Mouse (Mus musculus) bone marrow, adult 2 months (tissue): Measurements from ENCODE around the gene Stard3.

Experiments used
- CTCF ChIP-seq: fragments of 200-500 bp; IDR thresholded peaks from 2 replicates; pipeline ENCODE4 v1.5.1; 2011; ENCODE audit warnings: low read length, control low read depth; ENCODE audit not compliant: control insufficient read depth, insufficient read depth
- POLR2A ChIP-seq: fragments of 200-500 bp; IDR thresholded peaks from 2 replicates; pipeline ENCODE4 v1.6.1; 2011; ENCODE audit warnings: low read depth, mild to moderate bottlenecking, control low read depth, low read length, borderline replicate concordance; ENCODE audit not compliant: control insufficient read depth

DNA sequence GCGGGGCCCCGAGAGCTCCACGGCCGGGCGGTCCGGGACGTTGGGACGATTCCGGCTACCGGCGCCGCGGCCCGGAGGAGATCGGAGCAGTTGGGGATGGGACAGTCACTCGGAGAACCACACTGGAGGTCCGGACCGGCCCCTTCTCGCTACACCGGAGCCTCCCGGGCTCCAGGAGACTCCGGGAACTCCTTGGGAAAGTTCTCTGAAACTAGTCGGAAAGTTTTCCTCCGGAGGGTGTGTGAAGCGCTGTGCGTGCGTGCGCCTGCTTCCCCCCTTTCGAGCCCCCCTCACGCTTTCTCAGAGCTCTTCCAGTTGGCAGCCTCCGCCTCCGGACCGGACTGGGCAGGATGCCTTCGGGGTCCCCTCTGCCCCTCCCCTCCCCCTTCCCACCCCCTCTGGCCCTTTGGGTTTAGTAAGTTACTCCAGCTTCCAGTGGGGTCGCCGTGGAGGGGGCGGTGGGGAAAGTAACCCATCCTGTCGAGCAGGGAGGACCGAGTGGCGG is 54.7 kb downstream of the Stard3 start:
- TF ChIP-seq CTCF (no peak), POLR2A (no peak)
